Mouse (Mus musculus): ENCODE measurements around the gene Rad18.

Rad18 gene

DNA sequence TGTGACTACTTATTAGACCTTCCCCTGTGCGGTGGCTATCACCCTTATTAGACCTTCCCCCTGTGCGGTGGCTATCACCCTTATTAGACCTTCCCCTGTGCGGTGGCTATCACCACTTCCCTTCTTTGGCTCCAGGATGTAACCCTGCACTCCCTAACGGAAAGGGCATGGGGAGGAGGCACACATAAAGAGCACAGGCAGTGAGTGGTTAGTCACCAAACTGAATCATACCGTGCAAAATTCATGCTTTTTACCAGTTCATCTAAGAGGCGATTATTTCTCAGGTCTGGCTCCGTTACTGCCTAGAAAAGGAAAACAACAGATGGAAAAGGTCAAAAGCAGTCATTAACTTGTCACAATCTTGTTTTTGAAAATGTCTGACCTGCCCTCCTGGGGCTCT lies 10.0 kb downstream of the Rad18 start:
- DNase-seq (ENCODE audit: low read depth, low spot score): no peak

DNA sequence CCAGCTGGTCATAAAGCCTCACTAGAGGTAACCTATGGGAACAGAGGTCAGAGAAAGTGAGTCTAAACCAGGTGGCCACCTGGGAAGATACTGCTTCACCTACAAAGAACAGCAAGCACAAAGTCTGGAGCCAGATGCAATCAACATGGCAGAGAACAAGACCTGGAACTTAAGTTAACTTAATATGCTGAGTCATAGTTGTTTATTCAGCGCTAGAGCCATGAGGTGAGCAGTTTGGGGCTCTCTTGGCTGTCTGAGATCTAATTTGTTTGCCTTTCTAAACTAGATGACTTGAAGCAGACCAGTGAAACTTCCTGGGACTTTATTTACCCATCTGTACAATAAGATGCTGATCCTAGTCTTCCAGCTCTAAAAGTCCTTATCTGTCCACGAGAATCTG lies 12.4 kb downstream of the Rad18 start:
- DNase-seq (ENCODE audit: low read depth, low spot score): no peak

DNA sequence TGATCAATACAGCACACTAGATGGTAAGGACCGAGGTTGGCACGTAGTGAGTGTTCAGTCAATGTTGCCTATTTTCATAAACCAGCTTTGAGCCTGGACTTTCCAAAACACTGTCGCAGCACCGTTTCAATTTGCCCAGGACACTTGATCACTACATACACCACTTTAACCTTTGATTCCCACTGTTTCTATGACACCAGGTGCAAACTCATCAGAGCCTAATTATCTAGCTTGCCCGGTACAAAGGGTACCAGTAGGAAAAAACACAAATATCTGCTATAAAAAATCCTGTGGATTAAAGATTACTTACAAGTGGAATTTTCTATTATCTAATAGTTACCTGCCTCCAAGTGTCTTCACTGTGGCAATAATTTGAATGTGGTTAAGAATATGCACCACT lies 64.4 kb downstream of the Rad18 start:
- no peak for DNase-seq (ENCODE audit: low read depth, low spot score)

DNA sequence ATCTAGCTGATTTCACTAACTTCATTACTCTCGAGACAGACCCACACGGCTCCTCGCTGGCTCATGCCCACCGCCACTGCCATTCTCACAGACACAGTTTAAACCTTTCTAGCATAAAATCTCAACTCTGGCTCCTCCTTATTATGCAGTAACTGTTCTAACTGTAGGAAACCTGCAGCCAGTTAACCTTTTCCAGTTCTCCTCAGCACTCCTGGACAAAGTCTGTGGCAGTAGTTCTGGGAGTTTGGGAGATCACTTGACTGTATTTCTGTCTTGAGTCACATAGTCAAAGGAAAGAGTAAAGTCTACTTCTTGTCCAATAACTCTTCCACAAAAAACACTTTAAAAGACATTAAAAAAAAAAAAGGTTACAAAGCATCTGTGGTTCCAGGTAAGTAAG lies 66.2 kb downstream of the Rad18 start:
- no peak for DNase-seq (ENCODE audit: low read depth, low spot score)

DNA sequence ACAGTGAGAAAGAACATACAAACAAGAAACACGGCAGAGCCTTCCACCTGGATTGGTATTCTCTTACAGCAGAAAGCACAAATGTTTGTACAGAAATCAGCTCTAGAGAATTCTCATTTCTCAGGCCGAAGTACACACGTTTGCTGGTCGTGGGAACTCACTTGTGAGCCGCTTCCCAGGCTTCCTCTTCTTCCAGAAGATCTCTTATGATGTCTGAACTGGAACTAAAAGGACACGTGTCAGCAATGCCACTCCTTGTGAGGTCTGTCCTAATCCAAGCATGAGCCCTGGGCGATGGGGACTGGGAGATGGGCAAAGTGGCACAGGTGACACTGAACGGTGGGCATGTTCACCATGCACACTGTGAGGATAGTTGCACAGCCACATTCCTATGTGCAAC lies 68.2 kb downstream of the Rad18 start:
- no peak for DNase-seq (ENCODE audit: low read depth, low spot score)

DNA sequence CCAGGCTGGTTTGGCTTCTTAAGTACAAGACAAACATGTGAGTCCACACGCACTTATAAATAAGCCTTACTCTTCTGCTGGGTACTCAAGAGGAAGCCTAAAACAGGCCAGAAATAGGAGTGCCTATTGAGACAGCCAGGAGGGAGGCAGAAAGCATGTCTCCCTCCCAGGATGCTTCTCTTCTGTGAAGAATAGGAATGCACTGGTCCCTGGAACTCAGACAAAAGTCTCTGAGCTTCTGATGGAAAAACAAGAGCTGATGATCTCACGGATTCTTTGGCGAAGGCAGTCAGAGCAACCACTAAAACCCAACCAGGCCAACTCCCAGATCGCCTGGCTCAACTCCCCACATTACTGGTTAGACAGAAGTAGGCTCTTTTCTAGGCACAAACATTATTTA lies 74.2 kb downstream of the Rad18 start:
- DNase-seq (ENCODE audit: low read depth, low spot score): no peak

DNA sequence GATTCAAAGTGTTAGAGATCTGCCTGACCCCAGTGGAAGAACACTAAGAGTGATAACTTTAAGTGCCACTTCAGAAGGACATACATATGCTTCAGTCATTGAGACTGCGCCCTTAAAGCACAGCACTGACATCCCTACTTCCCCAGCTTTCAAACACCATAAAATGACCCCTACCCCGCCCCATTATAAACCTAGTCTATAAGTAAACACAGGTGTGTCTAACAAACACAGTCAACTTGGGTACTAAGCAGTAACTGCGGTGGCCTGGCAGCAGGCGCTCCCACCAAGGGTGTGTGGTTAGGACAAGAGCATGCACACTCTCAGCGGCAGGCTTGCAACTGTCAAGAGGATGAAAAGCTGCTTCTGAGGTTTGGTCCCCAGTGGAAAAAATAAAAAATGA lies 76.5 kb downstream of the Rad18 start:
- no peak for DNase-seq (ENCODE audit: low read depth, low spot score)

DNA sequence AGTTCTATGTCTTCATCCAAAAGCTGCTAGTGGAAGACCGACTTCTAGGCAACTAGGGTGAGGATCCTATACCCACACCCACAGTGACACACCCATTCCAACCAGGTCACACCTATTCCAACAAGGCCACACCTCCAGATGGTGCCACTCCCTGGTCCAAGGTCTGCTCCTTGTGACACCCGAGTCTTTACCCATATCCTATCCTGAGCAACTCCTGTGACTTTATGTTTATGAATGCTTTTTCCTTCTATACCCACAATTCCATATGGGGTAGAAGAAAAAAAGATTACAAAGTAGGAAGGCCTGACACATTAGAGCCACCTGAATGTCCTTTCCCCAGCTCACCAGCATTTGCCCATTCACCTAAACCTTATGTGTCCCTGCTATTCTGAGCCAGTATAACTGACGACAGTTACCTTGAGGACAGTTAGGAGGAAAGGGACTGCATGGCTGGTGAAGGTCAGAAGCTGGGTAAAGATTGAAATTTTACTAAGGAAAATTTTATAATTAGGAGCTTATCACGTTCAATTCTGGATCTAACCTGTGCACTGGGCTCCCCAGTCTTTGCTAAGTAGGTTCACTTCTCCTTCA lies 78.7 kb downstream of the Rad18 start:
- DNase-seq (ENCODE audit: low read depth, low spot score): no peak

DNA sequence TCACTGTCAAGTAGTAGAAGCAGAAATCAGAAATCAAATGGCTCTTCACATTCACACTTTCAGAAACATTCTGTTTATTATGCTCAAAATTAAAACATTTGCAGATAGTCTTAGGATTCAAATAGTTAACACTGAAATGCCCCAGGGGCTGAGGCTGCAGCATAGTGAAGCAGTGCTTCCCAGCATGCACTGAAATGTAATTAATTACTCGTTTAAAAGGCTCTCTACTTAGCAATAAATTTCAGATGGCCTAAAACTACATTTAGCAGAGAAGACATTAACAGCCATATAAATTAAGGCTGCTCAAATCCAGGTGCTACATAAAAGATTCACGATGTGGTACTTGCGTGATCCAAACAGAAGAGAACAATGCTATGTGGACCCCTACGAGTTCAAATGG lies 87.5 kb downstream of the Rad18 start:
- DNase-seq (ENCODE audit: low read depth, low spot score): no peak

DNA sequence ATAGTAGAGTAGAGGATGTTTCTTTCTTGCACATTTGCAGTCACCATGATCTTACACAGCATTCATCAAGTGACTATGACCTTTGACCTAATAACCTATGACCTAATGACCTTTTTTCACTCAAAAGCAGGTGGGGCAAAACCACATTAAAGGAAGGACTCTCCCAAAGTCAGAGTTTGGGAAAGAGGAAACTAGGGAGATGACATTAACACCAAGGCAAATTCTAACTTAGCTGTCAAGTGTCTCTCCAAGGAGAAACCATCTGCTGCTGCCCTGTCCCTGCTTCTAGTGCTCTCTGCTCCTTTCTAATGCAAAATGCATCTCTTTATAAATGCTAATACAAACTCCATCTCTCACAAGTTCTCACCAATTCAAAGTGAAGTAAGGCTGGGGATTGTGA lies 92.6 kb downstream of the Rad18 start:
- peak; percentile 81 for DNase-seq (ENCODE audit: low read depth, low spot score)

DNA sequence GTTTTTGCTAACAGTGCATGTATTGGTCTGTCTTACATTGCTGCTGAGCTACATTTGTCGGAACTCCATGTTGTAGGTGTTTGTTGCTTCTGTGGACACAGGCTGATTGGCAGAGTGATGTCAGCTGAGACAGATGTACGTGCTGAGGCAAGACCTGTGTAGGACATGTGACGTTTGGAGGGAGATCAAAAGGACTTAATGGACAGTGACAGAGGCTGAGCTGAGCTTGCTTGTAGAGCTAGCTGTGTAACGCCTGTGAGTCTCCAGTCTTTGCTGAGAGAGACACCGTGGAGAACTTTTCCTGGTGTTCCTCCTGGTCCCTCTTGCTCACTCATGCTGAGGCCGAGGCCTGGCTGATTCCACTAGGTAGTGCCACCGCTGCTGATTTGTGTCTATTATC lies 101.5 kb downstream of the Rad18 start:
- no peak for DNase-seq (ENCODE audit: low read depth, low spot score)

DNA sequence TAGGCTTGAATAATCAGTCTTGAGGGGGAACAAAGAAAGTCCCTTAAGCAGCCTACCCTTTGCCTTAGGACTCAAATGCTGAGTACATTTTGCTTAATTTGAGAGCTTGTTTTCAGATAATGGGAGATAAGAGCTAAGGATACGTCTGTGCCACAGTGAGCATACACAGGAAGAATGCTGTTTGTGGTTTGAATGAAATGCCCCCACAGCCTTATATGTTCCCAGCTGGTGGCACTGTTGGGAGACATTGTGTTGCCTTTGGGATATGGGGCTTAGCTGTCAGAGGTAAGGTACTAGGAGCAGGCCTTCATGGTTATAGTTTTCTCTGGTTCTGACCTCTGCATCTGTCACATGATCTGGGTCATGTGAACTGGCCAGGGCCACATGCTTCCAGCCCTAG lies 108.6 kb downstream of the Rad18 start:
- no peak for DNase-seq (ENCODE audit: low read depth, low spot score)

DNA sequence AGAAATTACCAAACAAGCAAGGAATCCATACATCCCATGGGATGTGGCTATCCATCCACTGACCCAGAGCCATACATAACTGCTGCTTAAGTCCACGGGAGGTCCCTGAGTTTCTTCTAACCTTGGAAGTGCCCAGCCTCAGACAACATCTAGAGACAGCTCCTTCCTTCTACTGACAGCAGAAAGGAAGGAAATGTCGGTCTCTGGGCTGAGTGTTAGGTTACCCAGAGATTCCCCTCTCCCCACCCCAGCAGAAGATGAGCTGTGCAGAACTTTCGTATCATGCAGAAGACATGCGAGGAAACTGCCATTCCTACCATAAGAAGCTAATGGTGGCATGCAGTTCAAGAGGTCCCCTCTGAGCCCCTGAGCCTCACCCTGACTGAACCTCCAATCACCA lies 109.5 kb downstream of the Rad18 start:
- no peak for DNase-seq (ENCODE audit: low read depth, low spot score)

DNA sequence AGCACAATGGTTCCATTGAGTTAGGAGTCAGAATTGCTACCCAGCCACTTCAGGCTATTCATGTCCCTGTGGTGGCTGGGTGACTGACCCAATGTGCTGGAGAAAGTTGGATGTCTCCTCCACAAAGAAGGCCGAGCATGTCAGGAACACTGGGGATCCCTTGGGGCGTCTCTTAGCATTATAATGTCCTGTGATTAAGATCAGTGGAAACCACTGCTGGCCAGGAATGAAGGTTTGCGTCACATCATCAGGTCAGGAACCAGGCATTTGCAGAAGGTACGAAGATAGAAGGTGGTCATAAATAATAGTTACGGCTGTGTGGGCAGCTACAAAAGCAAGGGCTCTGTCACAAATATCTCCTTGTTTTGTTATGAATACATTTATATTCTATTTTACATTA lies 111.5 kb downstream of the Rad18 start:
- DNase-seq (ENCODE audit: low read depth, low spot score): no peak

DNA sequence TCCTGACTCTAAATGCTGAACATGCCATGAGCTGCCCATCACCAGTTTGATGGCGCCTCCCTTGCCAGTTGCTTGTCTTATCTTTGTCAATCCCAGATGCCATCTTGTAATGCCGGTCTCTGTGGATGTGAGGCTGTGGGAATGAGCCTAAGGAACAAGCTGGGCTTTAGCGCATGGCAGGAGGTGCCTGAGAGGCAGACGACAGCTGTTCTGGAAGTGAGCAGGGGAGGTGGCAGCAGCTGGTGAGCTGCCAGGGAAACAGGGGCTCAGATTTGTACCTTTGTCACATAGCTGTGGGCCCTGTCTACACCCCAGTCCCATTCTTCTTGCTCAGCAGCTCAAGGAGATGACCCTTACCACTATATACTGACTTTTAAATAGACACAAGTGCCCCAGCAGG lies 114.5 kb downstream of the Rad18 start:
- no peak for DNase-seq (ENCODE audit: low read depth, low spot score)

DNA sequence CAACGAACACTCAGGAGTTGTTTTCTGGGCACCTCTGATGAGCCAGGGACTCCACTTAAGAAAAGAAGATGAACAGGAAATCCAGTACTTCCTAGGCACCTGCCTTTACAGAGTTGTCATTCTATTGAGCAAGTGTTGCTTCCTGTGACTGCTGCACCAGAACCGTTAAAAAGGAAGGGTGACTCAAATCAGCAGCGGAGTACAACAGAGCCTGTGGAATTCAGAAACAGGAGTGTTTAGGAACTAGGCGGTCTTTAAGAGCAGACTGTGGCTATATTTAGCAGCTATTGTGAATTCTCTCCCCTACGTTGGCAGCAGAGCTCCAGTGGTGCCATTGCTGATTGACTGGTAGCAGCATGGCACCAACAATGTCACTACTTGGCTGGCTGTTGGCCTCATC lies 119.3 kb downstream of the Rad18 start:
- DNase-seq (ENCODE audit: low read depth, low spot score): no peak

DNA sequence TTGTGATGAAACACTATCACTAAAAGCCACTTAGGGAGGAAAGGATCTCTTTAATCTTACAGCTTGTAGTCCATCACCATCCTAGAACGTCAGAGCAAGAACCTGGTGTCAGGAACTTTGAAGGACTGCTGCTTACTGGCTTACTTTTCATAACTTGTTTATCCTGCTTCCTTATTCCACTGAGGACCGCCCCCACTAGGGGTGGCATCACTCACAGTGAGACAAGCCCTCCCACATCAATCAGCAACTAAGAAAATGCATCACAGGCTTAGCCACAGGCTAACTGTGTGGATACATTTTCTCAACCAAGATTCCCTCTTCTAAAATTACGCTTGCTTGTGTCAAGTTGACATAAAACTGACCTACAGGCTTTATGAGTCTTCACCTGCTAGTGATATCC lies 121.9 kb downstream of the Rad18 start:
- DNase-seq (ENCODE audit: low read depth, low spot score): no peak

DNA sequence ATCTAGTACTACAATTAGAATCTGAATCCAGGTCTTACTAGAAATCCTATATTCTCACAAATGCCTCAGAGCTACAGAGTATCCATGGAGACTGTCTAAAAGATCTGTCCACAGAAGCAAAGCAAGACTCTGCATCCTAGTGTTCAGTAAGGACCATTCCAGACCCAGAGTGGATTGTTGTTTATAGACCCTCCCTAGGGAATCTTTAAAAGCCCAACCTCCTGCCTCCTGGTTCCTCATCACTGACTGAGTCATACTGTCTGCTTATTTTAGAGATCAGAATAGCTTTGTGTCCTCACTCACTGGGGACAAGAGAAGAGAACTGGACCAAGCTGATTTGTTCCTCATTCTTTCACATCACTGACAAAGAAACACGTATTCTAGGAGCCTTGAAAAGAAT lies 126.1 kb downstream of the Rad18 start:
- DNase-seq (ENCODE audit: low read depth, low spot score): no peak
